Mouse (Mus musculus): ENCODE measurements at regions not wholly inside any gene's neighbourhood (a gene's known extent, or its start where the extent isn't known, plus 50 kb on each side); places are given as distances from the start of the nearest gene placed in this dataset.

- no peak for TF ChIP-seq GATA1 (IDR thresholded peaks at IDR 0.05; ENCODE audit: low read length)
Observed at GRCm38 (mm10) chr19:35205557-35206239, 283.5 kb downstream of the Kif20b start.

- TF ChIP-seq GATA1 (IDR thresholded peaks at IDR 0.05; ENCODE audit: low read length) = no peak
Observed at GRCm38 (mm10) chr19:35244188-35244587, 322.0 kb downstream of the Kif20b start.

- no peak for TF ChIP-seq GATA1 (IDR thresholded peaks at IDR 0.05; ENCODE audit: low read length)
Observed at GRCm38 (mm10) chr19:35247531-35247930, 325.4 kb downstream of the Kif20b start.

- no peak for TF ChIP-seq GATA1 (IDR thresholded peaks at IDR 0.05; ENCODE audit: low read length)
Observed at GRCm38 (mm10) chr19:35263101-35263500, 340.9 kb downstream of the Kif20b start.

GRCm38 (mm10) chr19:35278395-35278794 lies 356.2 kb downstream of the Kif20b start:
- no peak for TF ChIP-seq GATA1 (IDR thresholded peaks at IDR 0.05; ENCODE audit: low read length)

- no peak for TF ChIP-seq GATA1 (IDR thresholded peaks at IDR 0.05; ENCODE audit: low read length)
Observed at GRCm38 (mm10) chr19:35282775-35283447, 360.8 kb downstream of the Kif20b start.

GRCm38 (mm10) chr19:35298846-35299245 lies 376.7 kb downstream of the Kif20b start:
- TF ChIP-seq GATA1 (IDR thresholded peaks at IDR 0.05; ENCODE audit: low read length) = no peak

- no peak for TF ChIP-seq GATA1 (IDR thresholded peaks at IDR 0.05; ENCODE audit: low read length)
Observed at GRCm38 (mm10) chr19:35302723-35303270, 380.6 kb downstream of the Kif20b start.

Data from G1E-ER4 (cell line).